In the genomic region with DNA sequence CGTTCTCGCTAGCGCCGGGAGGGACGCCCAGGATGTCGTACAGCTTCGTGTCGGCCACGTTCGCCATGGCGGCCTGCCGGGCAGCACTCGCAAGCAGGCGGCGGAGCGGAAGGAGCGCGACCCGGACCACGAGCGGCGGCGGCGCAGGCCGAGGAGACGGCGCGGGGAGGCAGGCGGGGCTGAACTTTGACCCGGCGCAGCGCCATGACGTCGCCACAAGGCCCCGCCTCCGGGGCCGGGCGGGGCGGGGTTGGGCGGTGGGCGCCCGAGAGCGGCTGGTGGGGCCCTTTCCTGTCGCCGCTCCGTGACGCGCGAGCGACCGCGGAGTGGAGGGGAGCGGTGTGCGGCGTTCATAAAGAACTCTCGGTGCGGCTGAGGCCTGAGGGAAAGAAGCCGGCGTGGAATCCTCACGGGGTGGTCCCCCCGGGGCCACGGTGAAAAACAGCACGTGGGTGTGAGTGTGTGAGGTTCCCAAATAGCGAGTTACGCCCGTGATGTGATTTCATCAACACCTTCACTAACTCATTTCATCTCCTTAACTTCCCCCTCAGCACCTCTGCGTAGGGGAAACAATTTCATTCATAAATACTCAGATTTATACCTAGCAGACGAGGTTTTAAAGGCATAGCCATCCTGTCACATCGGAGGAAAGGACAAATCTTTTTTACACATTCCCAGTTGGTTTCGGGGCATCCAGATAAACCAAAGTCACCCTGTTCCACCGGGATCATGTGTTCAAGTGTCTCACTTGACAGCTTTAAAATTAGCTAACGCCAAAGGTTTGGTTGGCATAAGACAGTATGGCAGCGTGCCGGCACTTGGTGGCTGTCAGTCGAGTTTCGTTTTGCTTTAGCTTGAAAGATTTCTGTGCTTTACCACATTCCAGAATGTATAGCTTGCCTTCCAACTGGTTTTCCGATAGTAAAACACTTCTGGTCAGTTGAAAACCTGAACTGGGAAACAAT, we compare ENCODE assay signal across 8 mouse cellular contexts. TPM values are rescaled to one million over a fixed set of nuclear protein-coding genes. Genes with fewer than 3 reads are reported as not detected.
DNase-seq lines count a peak whose midpoint lies in the region; ATAC-seq and TF ChIP-seq lines count a peak whose summit lies in the region.

Dnaja2 (minus strand) TSS at position 164 of the 965 bp plus-strand sequence.

- H3K27me3 ChIP-seq in E14TG2a.4 (ENCODE audit: insufficient read depth, low read length) = 0 out of 2 replicates have a peak, but pooled peaks cover 2% of the 10 kb centered on the region
- H3K27me3 ChIP-seq in forebrain, embryonic 12.5 days = no peaks in the 10 kb centered on the region
- H3K27me3 ChIP-seq in heart, postnatal 0 days (ENCODE audit: control insufficient read depth, insufficient read depth, low read length) = no peaks in the 10 kb centered on the region
- no peaks in the 10 kb centered on the region for H3K27me3 ChIP-seq in liver, embryonic 16.5 days (ENCODE audit: control insufficient read depth, insufficient read depth, low read depth, low read length)
- no peaks in the 10 kb centered on the region for H3K27me3 ChIP-seq in neural tube, embryonic 13.5 days

- no peak for TF ChIP-seq EP300 in heart, postnatal 0 days (IDR thresholded peaks at IDR 0.05; ENCODE audit: low read depth)

- peak within 1 kb of the TSS; percentile 94 for H3K9ac ChIP-seq in forebrain, embryonic 12.5 days
- H3K9ac ChIP-seq in heart, postnatal 0 days (replicated peaks; ENCODE audit: low read depth, low read length) = peak within 1 kb of the TSS; percentile 97
- peak within 1 kb of the TSS; percentile 95 for H3K9ac ChIP-seq in liver, embryonic 16.5 days (ENCODE audit: low read depth, low read length)
- H3K9ac ChIP-seq in neural tube, embryonic 13.5 days = peak within 1 kb of the TSS; percentile 91

- H3K4me3 ChIP-seq in E14TG2a.4 (replicated peaks; ENCODE audit: low read length) = peak within 1 kb of the TSS; percentile 93
- H3K4me3 ChIP-seq in forebrain, embryonic 12.5 days (replicated peaks) = peak within 1 kb of the TSS; percentile 99
- peak within 1 kb of the TSS; percentile 95 for H3K4me3 ChIP-seq in heart, postnatal 0 days (ENCODE audit: low read depth, low read length)
- H3K4me3 ChIP-seq in liver, embryonic 16.5 days (ENCODE audit: low read depth, low read length) = peak within 1 kb of the TSS; percentile 98
- H3K4me3 ChIP-seq in neural tube, embryonic 13.5 days = peak within 1 kb of the TSS; percentile 92

- peak within 1 kb of the TSS; percentile 90 for H3K27ac ChIP-seq in forebrain, embryonic 12.5 days
- peak within 1 kb of the TSS; percentile 96 for H3K27ac ChIP-seq in heart, postnatal 0 days (ENCODE audit: low read depth)
- peak within 1 kb of the TSS; percentile 93 for H3K27ac ChIP-seq in liver, embryonic 16.5 days (ENCODE audit: low read length)
- peak within 1 kb of the TSS; percentile 91 for H3K27ac ChIP-seq in neural tube, embryonic 13.5 days (replicated peaks)

- H3K4me1 ChIP-seq in E14TG2a.4 (replicated peaks; ENCODE audit: low read depth, low read length) = peaks cover 46% of the 10 kb centered on the region
- peaks cover 8% of the 10 kb centered on the region for H3K4me1 ChIP-seq in forebrain, embryonic 12.5 days
- 0 out of 2 replicates have a peak, but pooled peaks cover 11% of the 10 kb centered on the region for H3K4me1 ChIP-seq in heart, postnatal 0 days (ENCODE audit: control insufficient read depth, insufficient read depth)
- H3K4me1 ChIP-seq in liver, embryonic 16.5 days (ENCODE audit: control insufficient read depth, low read depth, low read length) = peaks cover 7% of the 10 kb centered on the region
- H3K4me1 ChIP-seq in neural tube, embryonic 13.5 days (replicated peaks) = peaks cover 38% of the 10 kb centered on the region

- peak; percentile 56 for DNase-seq in c-Kit-positive CD71-positive TER-119-negative erythroid progenitor cells, embryonic 14.5 days (ENCODE audit: low read depth)
- DNase-seq in heart, postnatal 0 days (ENCODE audit: low spot score) = peak; percentile 80
- peak; percentile 93 to 95 for DNase-seq in kidney, postnatal 4 days
- peak; percentile 93 for DNase-seq in testis, postnatal 14 days (ENCODE audit: low spot score)

- peaks cover 31% of the 10 kb centered on the region for H3K36me3 ChIP-seq in E14TG2a.4 (ENCODE audit: insufficient read depth, low read length)
- H3K36me3 ChIP-seq in forebrain, embryonic 12.5 days (replicated peaks) = peaks cover 24% of the 10 kb centered on the region
- peaks cover 21% of the 10 kb centered on the region for H3K36me3 ChIP-seq in heart, postnatal 0 days (replicated peaks; ENCODE audit: control insufficient read depth, insufficient read depth, low read length)
- H3K36me3 ChIP-seq in liver, embryonic 16.5 days (ENCODE audit: control insufficient read depth, insufficient read depth) = peaks cover 3% of the 10 kb centered on the region
- peaks cover 26% of the 10 kb centered on the region for H3K36me3 ChIP-seq in neural tube, embryonic 13.5 days

- no peaks in the 10 kb centered on the region for H3K9me3 ChIP-seq in E14TG2a.4 (ENCODE audit: low read length)
- no peaks in the 10 kb centered on the region for H3K9me3 ChIP-seq in forebrain, embryonic 12.5 days
- no peaks in the 10 kb centered on the region for H3K9me3 ChIP-seq in heart, postnatal 0 days (replicated peaks; ENCODE audit: control insufficient read depth, low read length)
- no peaks in the 10 kb centered on the region for H3K9me3 ChIP-seq in liver, embryonic 16.5 days (replicated peaks; ENCODE audit: control insufficient read depth, low read length)
- H3K9me3 ChIP-seq in neural tube, embryonic 13.5 days = no peaks in the 10 kb centered on the region

- no peak for TF ChIP-seq CTCF in E14TG2a.4 (conservative IDR thresholded peaks at IDR 0.05; ENCODE audit: low read length)
- no peak for TF ChIP-seq CTCF in heart, postnatal 0 days (IDR thresholded peaks at IDR 0.05; ENCODE audit: low read depth)

- WGBS in forebrain, embryonic 12.5 days = 1% methylated on average over 58 of the region's 77 CpGs
- under 1% methylated on average over 64 of the region's 77 CpGs for WGBS in heart, postnatal 0 days
- under 1% methylated on average over 65 of the region's 77 CpGs for WGBS in liver, embryonic 16.5 days (ENCODE audit: insufficient replicate concordance)
- 1% methylated on average over 74 of the region's 77 CpGs for WGBS in neural tube, embryonic 13.5 days

- peak within 1 kb of the TSS; percentile 90 for H3K4me2 ChIP-seq in forebrain, embryonic 12.5 days
- peak within 1 kb of the TSS; percentile 96 for H3K4me2 ChIP-seq in heart, postnatal 0 days (ENCODE audit: low read depth, low read length)
- H3K4me2 ChIP-seq in liver, embryonic 16.5 days (ENCODE audit: low read depth, low read length) = peak within 1 kb of the TSS; percentile 91
- H3K4me2 ChIP-seq in neural tube, embryonic 13.5 days = peak within 1 kb of the TSS; percentile 94

- ATAC-seq in forebrain, embryonic 12.5 days (ENCODE audit: low FRiP score) = peak; percentile 94
- peak; percentile 95 for ATAC-seq in heart, postnatal 0 days (ENCODE audit: insufficient read depth, low read depth)
- ATAC-seq in liver, embryonic 16.5 days (ENCODE audit: low read depth) = peak; percentile 94
- ATAC-seq in neural tube, embryonic 13.5 days (ENCODE audit: low read depth) = peak; percentile 95

RNA-seq across cellular contexts. Expression of gene Dnaja2, which starts in this region (rescaled TPM):
- polyA plus RNA-seq in forebrain, embryonic 12.5 days (2016; fragmentation: Nextera tagmentation; extraction: Ambion mirVana) = 167 and 183 TPM in 2 replicates
- total RNA-seq in heart, postnatal 0 days (2014; rRNA removed; ENCODE audit: low replicate concordance) = 72.3 and 104 TPM in 2 replicates
- polyA plus RNA-seq in heart, postnatal 0 days (2015; fragmentation: Nextera tagmentation; extraction: Ambion mirVana) = 150 and 161 TPM in 2 replicates
- 63.5 and 65.7 TPM in 2 replicates for polyA plus RNA-seq in liver, embryonic 16.5 days (2015; fragmentation: Nextera tagmentation; extraction: Ambion mirVana)
- polyA plus RNA-seq in neural tube, embryonic 13.5 days (2015; fragmentation: Nextera tagmentation; extraction: Ambion mirVana) = 190 and 225 TPM in 2 replicates

Comparison
In these comparisons a context has a peak if more than half of its experiments do, and no peak if none do; other contexts are left out.
1. Peak in every context shown above with its lines: DNase-seq, ATAC-seq, H3K4me3 ChIP-seq and H3K27ac ChIP-seq.